Mouse (Mus musculus) heart, adult 2 months (tissue): ENCODE results near the gene Atf6.

ENCODE experiments used
- CTCF ChIP-seq: fragments of 200-600 bp; IDR thresholded peaks from 2 replicates; pipeline ENCODE4 v1.8.1; 2022; ENCODE audit warnings: antibody characterized with exemption, mild to moderate bottlenecking, moderate library complexity
- EP300 ChIP-seq: fragments of 200-500 bp; IDR thresholded peaks from 2 replicates; pipeline ENCODE4 v1.6.1; 2011; ENCODE audit warnings: low read depth, low read length, control low read depth; ENCODE audit not compliant: insufficient read depth
- POLR2A ChIP-seq: fragments of 200-500 bp; IDR thresholded peaks from 2 replicates; pipeline ENCODE4 v1.6.1; 2011; ENCODE audit warnings: mild to moderate bottlenecking, low read depth, low read length, control low read depth; ENCODE audit not compliant: insufficient read depth

DNA sequence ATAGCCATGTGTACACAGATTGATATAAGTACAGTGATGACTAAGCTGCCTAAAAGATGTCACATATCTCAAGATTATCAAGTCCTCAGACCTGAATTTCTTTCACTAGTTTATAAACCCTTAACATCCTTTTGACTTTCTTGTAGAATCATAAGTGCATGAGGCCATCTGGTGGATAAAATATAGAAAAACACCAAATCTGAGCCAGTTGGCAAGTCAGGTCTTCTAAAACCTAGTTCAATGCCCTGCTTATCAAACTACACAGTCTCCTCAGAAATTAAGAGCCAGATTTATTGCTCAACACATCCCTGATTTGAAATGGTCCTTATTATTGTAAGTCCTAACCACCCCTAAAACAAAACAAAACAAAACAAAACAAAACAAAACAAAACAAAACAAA lies 27.9 kb downstream of the Atf6 start:
- no peak for TF ChIP-seq POLR2A
- peak; percentile 72 for TF ChIP-seq CTCF
- TF ChIP-seq EP300: no peak
